9 mouse cellular contexts compared by ENCODE assay signal in the genomic region with DNA sequence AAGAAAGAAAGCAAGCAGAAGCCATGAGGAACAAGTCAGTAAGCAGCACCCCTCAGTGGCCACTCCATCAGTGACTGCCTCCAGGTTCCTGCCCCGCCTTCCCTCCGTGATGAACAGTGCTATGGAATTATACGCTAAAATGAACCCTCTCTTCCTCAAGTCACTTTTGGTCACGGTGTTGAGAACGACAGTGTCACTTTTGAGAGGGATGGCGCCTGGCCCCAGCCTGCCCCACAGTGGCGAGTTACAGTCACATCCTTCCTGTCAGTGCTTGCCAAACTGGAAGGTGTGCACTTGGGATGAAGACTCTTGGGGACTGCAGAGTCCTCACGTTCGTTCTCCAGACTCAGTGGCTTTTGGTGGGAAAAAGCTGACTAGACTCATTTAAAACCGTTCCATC. TPM values are rescaled to one million over a fixed set of nuclear protein-coding genes. Genes with fewer than 3 reads are reported as not detected.
DNase-seq lines count a peak whose midpoint lies in the region; ATAC-seq lines count a peak whose summit lies in the region.
"Had no signal": no experiment of that assay in that cellular context is flagged by ENCODE, and none has a peak within 500 bp of the region (broad histone marks: within the 10 kb centered on the region; RNA-seq: fewer than 3 reads in every experiment).

No protein-coding gene starts in this region.

- H3K4me2 ChIP-seq in heart, embryonic 16.5 days (ENCODE audit: low read depth, low read length): 0 out of 2 replicates have a peak overlapping the region, but pooled peaks have one; percentile 10
- H3K4me2 ChIP-seq in heart, embryonic 12.5 days: no peak overlapping the region
- H3K4me2 ChIP-seq in forebrain, embryonic 14.5 days (ENCODE audit: low read length): no peak overlapping the region
- H3K4me2 ChIP-seq: limb, embryonic 13.5 days had no signal

- H3K27ac ChIP-seq in heart, embryonic 16.5 days (ENCODE audit: low read length): no peak overlapping the region
- H3K27ac ChIP-seq in heart, embryonic 12.5 days (ENCODE audit: poor library complexity, severe bottlenecking): no peak overlapping the region
- no peak overlapping the region for H3K27ac ChIP-seq in forebrain, embryonic 14.5 days (ENCODE audit: low read depth, low read length)
- H3K27ac ChIP-seq: limb, embryonic 13.5 days had no signal

- H3K9me3 ChIP-seq in heart, embryonic 16.5 days (replicated peaks; ENCODE audit: control insufficient read depth, low read length): peaks cover 6% of the 10 kb centered on the region
- H3K9me3 ChIP-seq in heart, embryonic 12.5 days (replicated peaks): no peaks in the 10 kb centered on the region
- H3K9me3 ChIP-seq in forebrain, embryonic 14.5 days (replicated peaks; ENCODE audit: control insufficient read depth, low read length): no peaks in the 10 kb centered on the region

- H3K4me1 ChIP-seq in heart, embryonic 16.5 days (ENCODE audit: control insufficient read depth, insufficient read depth, low read length): peaks cover 5% of the 10 kb centered on the region; the same call in 1 of the 2 replicates
- peaks cover 7% of the 10 kb centered on the region for H3K4me1 ChIP-seq in heart, embryonic 12.5 days (replicated peaks)
- H3K4me1 ChIP-seq in forebrain, embryonic 14.5 days (ENCODE audit: control insufficient read depth, insufficient read depth, low read length): no peaks in the 10 kb centered on the region
- H3K4me1 ChIP-seq: limb, embryonic 13.5 days had no signal

- no peak; the same call in 1 of the 2 replicates for ATAC-seq in heart, embryonic 16.5 days (replicated peaks; ENCODE audit: extremely low read depth, insufficient read depth, low FRiP score)
- no peak for ATAC-seq in heart, embryonic 12.5 days (ENCODE audit: insufficient number of reproducible peaks, low FRiP score)
- ATAC-seq in CD4-positive, CD25-positive, alpha-beta regulatory T cell, adult 4 months: peak; percentile 88
- ATAC-seq in forebrain, embryonic 14.5 days: no peak

- 28% methylated on average over 10 of the region's 10 CpGs for WGBS in heart, embryonic 16.5 days
- 32% methylated on average over 10 of the region's 10 CpGs for WGBS in heart, embryonic 12.5 days
- 55% methylated on average over 10 of the region's 10 CpGs for WGBS in forebrain, embryonic 14.5 days

- peak; percentile 57 for DNase-seq in brain, adult 2 months (ENCODE audit: low read depth, low spot score)
- peak; percentile 56 for DNase-seq in lung, postnatal 14 days
- DNase-seq in MN1 (ENCODE audit: low spot score): no peak
- DNase-seq in forebrain, embryonic 14.5 days (ENCODE audit: low spot score): no peak
- DNase-seq in layer of hippocampus, adult 18-20 months (ENCODE audit: low spot score in 2 of 2): no peak

- H3K4me3 ChIP-seq in heart, embryonic 16.5 days (ENCODE audit: low read length): no peak overlapping the region
- no peak overlapping the region for H3K4me3 ChIP-seq in heart, embryonic 12.5 days
- H3K4me3 ChIP-seq in forebrain, embryonic 14.5 days (ENCODE audit: low read depth, low read length): no peak overlapping the region
- H3K4me3 ChIP-seq: limb, embryonic 13.5 days had no signal

- no peaks in the 10 kb centered on the region for H3K27me3 ChIP-seq in heart, embryonic 16.5 days (ENCODE audit: control insufficient read depth, insufficient read depth, low read length)
- no peaks in the 10 kb centered on the region for H3K27me3 ChIP-seq in heart, embryonic 12.5 days (replicated peaks)
- H3K27me3 ChIP-seq in forebrain, embryonic 14.5 days (replicated peaks; ENCODE audit: control insufficient read depth, insufficient read depth, low read length): no peaks in the 10 kb centered on the region
- H3K27me3 ChIP-seq: limb, embryonic 13.5 days had no signal

- no peaks in the 10 kb centered on the region for H3K36me3 ChIP-seq in heart, embryonic 16.5 days (ENCODE audit: control insufficient read depth, insufficient read depth)
- 0 out of 2 replicates have a peak, but pooled peaks cover 3% of the 10 kb centered on the region for H3K36me3 ChIP-seq in heart, embryonic 12.5 days
- no peaks in the 10 kb centered on the region for H3K36me3 ChIP-seq in forebrain, embryonic 14.5 days (ENCODE audit: control insufficient read depth, insufficient read depth, low read length)

- H3K9ac ChIP-seq in heart, embryonic 16.5 days (ENCODE audit: low read length): no peak overlapping the region
- no peak overlapping the region for H3K9ac ChIP-seq in heart, embryonic 12.5 days
- H3K9ac ChIP-seq in forebrain, embryonic 14.5 days (ENCODE audit: low read length): no peak overlapping the region
- H3K9ac ChIP-seq: limb, embryonic 13.5 days had no signal

RNA-seq across cellular contexts. Expression of gene Batf, which starts 39.1 kb away (rescaled TPM):
- polyA plus RNA-seq in heart, embryonic 16.5 days (2015; fragmentation: Nextera tagmentation; extraction: Ambion mirVana): 5.1 and 6.8 TPM in 2 replicates
- 3.8 and 4.0 TPM in 2 replicates for polyA plus RNA-seq in heart, embryonic 12.5 days (2016; fragmentation: Nextera tagmentation; extraction: Ambion mirVana)
- polyA plus RNA-seq in CD4-positive, CD25-positive, alpha-beta regulatory T cell, adult 4 months (2017; shearing (Covaris generic)): 100 to 1,000 TPM; 162 to 234 TPM
- 0.94 and 1.5 TPM in 2 replicates for polyA plus RNA-seq in forebrain, embryonic 14.5 days (2014; fragmentation: Nextera tagmentation; extraction: Ambion mirVana)
- under 1 TPM; 0.35 to 0.36 TPM for total RNA-seq in layer of hippocampus, adult 18-20 months (2021)

RNA-seq across cellular contexts. Expression of gene Jdp2, which starts 48.5 kb away (rescaled TPM):
- polyA plus RNA-seq in heart, embryonic 16.5 days (2015; fragmentation: Nextera tagmentation; extraction: Ambion mirVana): 0.34 and 0.37 TPM in 2 replicates
- polyA plus RNA-seq in heart, embryonic 12.5 days (2016; fragmentation: Nextera tagmentation; extraction: Ambion mirVana): 0.56 and 0.90 TPM in 2 replicates
- under 1 TPM in 1 of 2 experiments, not detected in 1; 0.20 TPM for polyA plus RNA-seq in CD4-positive, CD25-positive, alpha-beta regulatory T cell, adult 4 months (2017; shearing (Covaris generic))
- polyA plus RNA-seq in forebrain, embryonic 14.5 days (2014; fragmentation: Nextera tagmentation; extraction: Ambion mirVana): 0.24 TPM in 1 of 2 replicates, not detected in the other
- total RNA-seq in layer of hippocampus, adult 18-20 months (2021): 10 to 100 TPM; 44.6 to 55.5 TPM

Comparison
In these comparisons a context has a peak if more than half of its experiments do, and no peak if none do; other contexts are left out.
1. DNase-seq: peak in brain, adult 2 months (single experiment) and lung, postnatal 14 days (single experiment); none in MN1 (single experiment), forebrain, embryonic 14.5 days (single experiment) and layer of hippocampus, adult 18-20 months (0 of 2).
2. RNA of gene Batf, which starts 39.1 kb away (polyA plus RNA-seq): 162 to 234 TPM in CD4-positive, CD25-positive, alpha-beta regulatory T cell, adult 4 months; 5.1 to 6.8 TPM in heart, embryonic 16.5 days, 3.8 to 4.0 TPM in heart, embryonic 12.5 days and 0.94 to 1.5 TPM in forebrain, embryonic 14.5 days; every median in the first group is over 10 times any median in the second.